In the genomic region with DNA sequence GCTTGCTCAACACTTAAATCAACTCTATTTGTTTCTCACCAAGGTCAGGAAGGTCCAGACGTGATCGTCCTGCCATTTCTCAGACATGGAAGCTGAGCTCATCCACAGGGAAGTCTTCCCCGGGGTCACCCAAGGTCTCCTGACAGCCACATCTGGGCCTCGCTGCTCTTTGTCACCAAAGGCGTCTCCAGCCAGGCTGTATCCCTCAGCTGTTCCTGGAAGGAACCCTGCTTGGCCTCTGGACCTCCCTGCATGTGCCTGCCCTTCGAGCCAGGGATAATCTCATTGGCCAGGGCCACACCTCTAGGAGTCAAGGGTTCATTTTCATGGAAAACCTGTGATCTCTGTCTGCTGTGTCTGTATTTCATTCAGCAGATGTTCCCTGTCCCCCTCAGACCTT, we compare ENCODE assay signal across 17 mouse cellular contexts.
DNase-seq lines count a peak whose midpoint lies in the region; ATAC-seq lines count a peak whose summit lies in the region.
"Had no signal": no experiment of that assay in that cellular context is flagged by ENCODE, and none has a peak within 500 bp of the region (broad histone marks: within the 10 kb centered on the region; RNA-seq: fewer than 3 reads in every experiment).

No protein-coding gene starts in this region.

- WGBS in intestine, embryonic 16.5 days = 46% methylated on average over 6 of the region's 6 CpGs
- 40% methylated on average over 6 of the region's 6 CpGs for WGBS in limb, embryonic 10.5 days
- 36% methylated on average over 6 of the region's 6 CpGs for WGBS in liver, embryonic 12.5 days (ENCODE audit: insufficient replicate concordance)

- DNase-seq in gastrocnemius, adult 18-20 months (ENCODE audit: low spot score) = peak; percentile 53
- DNase-seq in gastrocnemius, postnatal 4 days (ENCODE audit: low spot score in 2 of 2) = no peak
- DNase-seq in testis, postnatal 10 days (ENCODE audit: low spot score) = peak; percentile 44
- no peak for DNase-seq in testis, postnatal 14 days (ENCODE audit: low spot score)
- DNase-seq in limb, embryonic 10.5 days (ENCODE audit: low spot score) = no peak
- no peak for DNase-seq in cerebellum, adult 8-10 months
- DNase-seq: cerebellum, postnatal 14 days; right cerebral cortex, postnatal 14 days; thymus, adult 2 months had no signal

- 0 out of 2 replicates have a peak overlapping the region, but pooled peaks have one; percentile 4 for H3K27ac ChIP-seq in intestine, embryonic 16.5 days (ENCODE audit: low read length)
- peak overlapping the region; percentile 74 for H3K27ac ChIP-seq in limb, embryonic 10.5 days
- H3K27ac ChIP-seq in liver, embryonic 12.5 days = no peak overlapping the region
- H3K27ac ChIP-seq: embryonic facial prominence, embryonic 10.5 days; forebrain, embryonic 15.5 days; lung, embryonic 15.5 days; midbrain, embryonic 15.5 days had no signal

- H3K36me3 ChIP-seq in intestine, embryonic 16.5 days (ENCODE audit: control insufficient read depth, insufficient read depth, low read length) = no peaks in the 10 kb centered on the region
- H3K36me3 ChIP-seq in limb, embryonic 10.5 days = no peaks in the 10 kb centered on the region
- no peaks in the 10 kb centered on the region for H3K36me3 ChIP-seq in liver, embryonic 12.5 days
- H3K36me3 ChIP-seq: embryonic facial prominence, embryonic 10.5 days; forebrain, embryonic 15.5 days; lung, embryonic 15.5 days; midbrain, embryonic 15.5 days had no signal

- H3K4me2 ChIP-seq in intestine, embryonic 16.5 days (ENCODE audit: low read depth, low read length) = no peak overlapping the region
- no peak overlapping the region for H3K4me2 ChIP-seq in liver, embryonic 12.5 days
- H3K4me2 ChIP-seq: forebrain, embryonic 15.5 days; lung, embryonic 15.5 days; midbrain, embryonic 15.5 days had no signal

- no peak overlapping the region for H3K9ac ChIP-seq in intestine, embryonic 16.5 days (ENCODE audit: low read depth, low read length)
- no peak overlapping the region for H3K9ac ChIP-seq in liver, embryonic 12.5 days
- H3K9ac ChIP-seq: forebrain, embryonic 15.5 days; lung, embryonic 15.5 days; midbrain, embryonic 15.5 days had no signal

- ATAC-seq in intestine, embryonic 16.5 days = peak; percentile 87
- ATAC-seq in liver, embryonic 12.5 days = no peak
- ATAC-seq: forebrain, embryonic 15.5 days; inflammation-experienced regulatory T-cells, adult 6 months; midbrain, embryonic 15.5 days had no signal

- peaks cover 30% of the 10 kb centered on the region for H3K4me1 ChIP-seq in intestine, embryonic 16.5 days (ENCODE audit: control insufficient read depth, insufficient read depth, low read length)
- peaks cover 78% of the 10 kb centered on the region for H3K4me1 ChIP-seq in limb, embryonic 10.5 days
- no peaks in the 10 kb centered on the region for H3K4me1 ChIP-seq in liver, embryonic 12.5 days
- H3K4me1 ChIP-seq: forebrain, embryonic 15.5 days had no signal

- H3K9me3 ChIP-seq in intestine, embryonic 16.5 days (ENCODE audit: control insufficient read depth, low read length) = no peaks in the 10 kb centered on the region
- H3K9me3 ChIP-seq in limb, embryonic 10.5 days (replicated peaks) = no peaks in the 10 kb centered on the region
- no peaks in the 10 kb centered on the region for H3K9me3 ChIP-seq in liver, embryonic 12.5 days (replicated peaks)
- H3K9me3 ChIP-seq: embryonic facial prominence, embryonic 10.5 days; forebrain, embryonic 15.5 days; lung, embryonic 15.5 days; midbrain, embryonic 15.5 days had no signal

- no peak overlapping the region for H3K4me3 ChIP-seq in intestine, embryonic 16.5 days (ENCODE audit: low read length)
- H3K4me3 ChIP-seq in limb, embryonic 10.5 days = no peak overlapping the region
- no peak overlapping the region for H3K4me3 ChIP-seq in liver, embryonic 12.5 days
- H3K4me3 ChIP-seq: embryonic facial prominence, embryonic 10.5 days; erythroblast, embryonic 14.5 days; forebrain, embryonic 15.5 days; lung, embryonic 15.5 days; midbrain, embryonic 15.5 days had no signal

- no peaks in the 10 kb centered on the region; the same call in 1 of the 2 replicates for H3K27me3 ChIP-seq in intestine, embryonic 16.5 days (replicated peaks; ENCODE audit: control insufficient read depth, insufficient read depth, low read length)
- H3K27me3 ChIP-seq in limb, embryonic 10.5 days (ENCODE audit: low read depth, poor library complexity, severe bottlenecking) = peaks cover 42% of the 10 kb centered on the region
- H3K27me3 ChIP-seq in liver, embryonic 12.5 days (replicated peaks) = peaks cover 45% of the 10 kb centered on the region
- H3K27me3 ChIP-seq: forebrain, embryonic 15.5 days; midbrain, embryonic 15.5 days had no signal

Comparison
In these comparisons a context has a peak if more than half of its experiments do, and no peak if none do; other contexts are left out.
1. DNase-seq: peak in gastrocnemius, adult 18-20 months (single experiment) and testis, postnatal 10 days (single experiment); none in gastrocnemius, postnatal 4 days (0 of 2), testis, postnatal 14 days (single experiment), limb, embryonic 10.5 days (single experiment) and cerebellum, adult 8-10 months (single experiment).